Mouse (Mus musculus) c-Kit-positive CD71-positive TER-119-negative erythroid progenitor cells, embryonic 14.5 days (primary cell): ENCODE data around the gene Adamts4.

Source experiments
- DNase-seq: peaks from one replicate; pipeline ENCODE4 v3.0.0-alpha.2; 2013; ENCODE audit warnings: low read depth

The Adamts4 gene

GRCm38 (mm10) chr1:171256095-171256818, 6.0 kb downstream of the Adamts4 start:
- no peak for DNase-seq

GRCm38 (mm10) chr1:171256937-171257548, 6.8 kb downstream of the Adamts4 start:
- peak; percentile 68 for DNase-seq

- DNase-seq, result no peak
Measured at GRCm38 (mm10) chr1:171257781-171258180, 7.6 kb downstream of the Adamts4 start.

GRCm38 (mm10) chr1:171258921-171259320, 8.7 kb downstream of the Adamts4 start:
- DNase-seq, result no peak

GRCm38 (mm10) chr1:171260316-171260715, 10.1 kb downstream of the Adamts4 start:
- DNase-seq, result no peak

- DNase-seq, result no peak
Measured at GRCm38 (mm10) chr1:171262594-171263130, 12.4 kb downstream of the Adamts4 start.

GRCm38 (mm10) chr1:171263185-171263611, 13.0 kb downstream of the Adamts4 start:
- DNase-seq, result no peak

- no peak for DNase-seq
Measured at GRCm38 (mm10) chr1:171263666-171264461, 13.6 kb downstream of the Adamts4 start.

GRCm38 (mm10) chr1:171265971-171266744, 15.9 kb downstream of the Adamts4 start:
- no peak for DNase-seq

- DNase-seq, result no peak
Measured at GRCm38 (mm10) chr1:171268341-171268740, 18.1 kb downstream of the Adamts4 start.

GRCm38 (mm10) chr1:171269848-171270572, 19.8 kb downstream of the Adamts4 start, which contains the start of gene B4galt3:
Gene B4galt3 (plus strand): TSS chr1:171270328.
- peak; percentile 86 for DNase-seq

GRCm38 (mm10) chr1:171270573-171270900, 20.3 kb downstream of the Adamts4 start:
- no peak for DNase-seq

- peak; percentile 76 for DNase-seq
Measured at GRCm38 (mm10) chr1:171271196-171271595, 21.0 kb downstream of the Adamts4 start.

GRCm38 (mm10) chr1:171271622-171272021, 21.4 kb downstream of the Adamts4 start:
- no peak for DNase-seq

- DNase-seq, result no peak
Measured at GRCm38 (mm10) chr1:171272086-171272485, 21.9 kb downstream of the Adamts4 start.

- DNase-seq, result no peak
Measured at GRCm38 (mm10) chr1:171274171-171274570, 23.9 kb downstream of the Adamts4 start.

- DNase-seq, result no peak
Measured at GRCm38 (mm10) chr1:171275144-171275734, 25.0 kb downstream of the Adamts4 start.

GRCm38 (mm10) chr1:171276110-171276748, 26.0 kb downstream of the Adamts4 start:
- no peak for DNase-seq

- DNase-seq, result no peak
Measured at GRCm38 (mm10) chr1:171277736-171278135, 27.5 kb downstream of the Adamts4 start.

- no peak for DNase-seq
Measured at GRCm38 (mm10) chr1:171278436-171278835, 28.2 kb downstream of the Adamts4 start.
